ENCODE assay signal across 17 mouse cellular contexts in the genomic region with DNA sequence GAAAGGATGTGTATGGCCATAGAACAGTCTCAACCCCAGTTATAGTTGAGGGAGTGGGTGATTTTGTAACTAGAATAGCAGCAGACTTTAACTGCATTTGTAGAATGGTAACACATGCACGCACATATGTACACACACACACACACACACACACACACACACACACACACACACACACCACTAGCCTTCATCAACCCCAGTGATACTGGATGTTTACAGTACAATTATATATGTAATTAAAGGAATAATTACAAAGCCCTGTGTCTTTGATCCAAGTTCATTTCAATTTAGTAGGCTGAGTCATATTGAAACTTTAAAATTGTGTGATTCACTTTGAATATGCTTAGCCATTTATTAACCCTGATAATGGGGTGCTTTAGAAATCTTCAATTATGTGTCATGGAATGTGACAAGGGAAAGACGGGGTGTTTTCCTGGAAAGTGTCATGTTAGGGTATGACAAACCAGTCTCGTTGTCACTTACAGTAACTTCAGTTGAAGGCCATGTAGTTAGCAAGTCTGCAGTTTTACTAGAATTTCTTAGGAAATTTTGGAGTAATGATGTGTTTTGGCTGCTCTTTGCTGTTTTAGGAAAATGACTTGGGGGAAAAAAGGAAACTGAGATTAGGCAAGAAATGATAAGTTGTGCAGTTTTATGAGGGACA.
"Had no signal": no experiment of that assay in that cellular context is flagged by ENCODE, and none has a peak within 500 bp of the region (broad histone marks: within the 10 kb centered on the region; RNA-seq: fewer than 3 reads in every experiment).

No protein-coding gene starts in this region.

- H3K9me3 ChIP-seq: limb, embryonic 10.5 days; limb, embryonic 13.5 days; liver, embryonic 12.5 days; liver, embryonic 15.5 days had no signal

- H3K27ac ChIP-seq: hindbrain, postnatal 0 days; kidney, postnatal 0 days; limb, embryonic 10.5 days; limb, embryonic 13.5 days; liver, embryonic 12.5 days; liver, embryonic 15.5 days had no signal

- H3K4me3 ChIP-seq: limb, embryonic 10.5 days; limb, embryonic 13.5 days; liver, embryonic 12.5 days; liver, embryonic 15.5 days had no signal

- H3K4me2 ChIP-seq: limb, embryonic 13.5 days; liver, embryonic 12.5 days; liver, embryonic 15.5 days; midbrain, embryonic 11.5 days had no signal

- H3K4me1 ChIP-seq: limb, embryonic 10.5 days; limb, embryonic 13.5 days; liver, embryonic 12.5 days; liver, embryonic 15.5 days had no signal

- H3K9ac ChIP-seq: limb, embryonic 13.5 days; liver, embryonic 12.5 days; liver, embryonic 15.5 days had no signal

- DNase-seq: kidney, adult 2 months; kidney, postnatal 25 days; layer of hippocampus, postnatal 36 days; liver; lung, postnatal 14 days; midbrain, embryonic 14.5 days; thymus, adult 2 months; thymus, postnatal 14 days had no signal

- ATAC-seq: hindbrain, postnatal 0 days; inflammation-experienced regulatory T-cells, adult 6 months; intestine, embryonic 16.5 days; liver, embryonic 12.5 days had no signal

- H3K36me3 ChIP-seq: limb, embryonic 10.5 days; limb, embryonic 13.5 days; liver, embryonic 12.5 days; liver, embryonic 15.5 days had no signal

- H3K27me3 ChIP-seq: limb, embryonic 13.5 days; liver, embryonic 12.5 days; liver, embryonic 15.5 days had no signal
